ENCODE assay signal across 8 mouse cellular contexts in the genomic region with DNA sequence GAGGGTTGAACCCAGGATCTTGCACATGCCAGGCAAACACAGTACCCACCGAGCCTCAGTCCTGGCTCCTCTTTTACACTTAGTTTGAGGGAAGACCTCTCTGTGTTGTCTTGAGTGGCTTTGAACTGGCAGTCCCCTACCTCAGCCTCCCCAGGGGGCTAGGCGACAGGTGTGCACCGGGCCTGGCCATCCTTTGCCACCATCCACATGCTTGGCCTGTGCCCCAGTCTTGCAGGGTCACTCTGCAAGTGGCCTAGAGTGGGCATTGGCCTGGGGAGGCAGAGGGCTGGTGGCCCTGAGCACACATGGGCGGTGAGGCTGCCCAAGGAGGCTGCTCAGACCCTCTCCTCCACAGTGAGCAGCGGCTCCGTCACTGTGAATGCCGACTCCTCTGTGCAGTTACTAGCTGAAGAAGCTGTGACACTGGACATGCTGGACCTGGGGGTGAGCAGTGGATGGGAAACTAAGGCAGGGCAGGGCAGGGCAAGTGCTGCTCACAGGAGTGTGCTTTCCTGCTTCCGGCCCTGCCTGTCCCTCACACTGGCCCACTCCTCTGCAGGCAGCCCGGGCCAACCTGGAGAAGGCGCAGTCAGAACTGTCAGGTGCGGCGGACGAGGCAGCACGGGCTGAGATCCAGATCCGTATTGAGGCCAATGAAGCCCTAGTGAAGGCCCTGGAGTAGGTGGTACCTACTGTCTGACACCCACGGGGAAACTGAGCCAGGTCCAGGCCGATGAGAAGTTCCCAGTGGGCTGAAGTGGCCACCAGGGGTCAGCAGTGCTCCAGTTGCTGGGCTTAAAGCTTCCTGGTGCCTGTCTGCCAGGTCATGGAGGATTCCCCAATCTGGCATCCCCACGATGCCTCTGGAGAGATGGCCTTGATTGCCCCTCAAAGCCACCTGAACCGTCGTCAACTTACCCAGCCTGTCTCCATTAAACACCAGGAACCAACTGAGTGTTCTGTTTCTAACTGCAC. TPM values are rescaled to one million over a fixed set of nuclear protein-coding genes. Genes with fewer than 3 reads are reported as not detected.
DNase-seq lines count a peak whose midpoint lies in the region; ATAC-seq and TF ChIP-seq lines count a peak whose summit lies in the region.

No protein-coding gene starts in this region.

- H3K9ac ChIP-seq in embryonic facial prominence, embryonic 13.5 days, result peak overlapping the region; percentile 37
- H3K9ac ChIP-seq in lung, embryonic 15.5 days, result no peak overlapping the region

- intact Hi-C loops in heart, postnatal 10 days (cut with DNase I), result loop anchor here (1.0 to 5.0 kb wide), 3 partner anchors 20 to 288 kb away; a partner anchor contains a TSS

- H3K79me3 ChIP-seq in C2C12 (ENCODE audit: low read depth), result peaks cover 40% of the 10 kb centered on the region

- no peak overlapping the region for H3K4me2 ChIP-seq in embryonic facial prominence, embryonic 13.5 days
- H3K4me2 ChIP-seq in lung, embryonic 15.5 days, result no peak overlapping the region

- peak; percentile 85 for TF ChIP-seq CTCF in C2C12 (IDR thresholded peaks at IDR 0.05; ENCODE audit: control insufficient read depth, insufficient read depth, insufficient read length)
- TF ChIP-seq CTCF in small intestine, adult 2 months (IDR thresholded peaks at IDR 0.05; ENCODE audit: extremely low read depth, insufficient read length, insufficient replicate concordance, low read depth, low read length), result peak; percentile 90

- peak overlapping the region; percentile 28; the same call in 1 of the 2 replicates for H3K27ac ChIP-seq in embryonic facial prominence, embryonic 13.5 days
- peak overlapping the region; percentile 62 for H3K27ac ChIP-seq in lung, embryonic 15.5 days
- H3K27ac ChIP-seq in small intestine, adult 2 months (ENCODE audit: insufficient read depth, low read depth, low read length), result peak overlapping the region; percentile 80

- H3K36me3 ChIP-seq in C2C12 (ENCODE audit: control insufficient read depth, insufficient read depth), result peaks cover 40% of the 10 kb centered on the region
- peaks cover 42% of the 10 kb centered on the region for H3K36me3 ChIP-seq in embryonic facial prominence, embryonic 13.5 days
- H3K36me3 ChIP-seq in lung, embryonic 15.5 days, result peaks cover 27% of the 10 kb centered on the region
- H3K36me3 ChIP-seq in small intestine, adult 2 months (ENCODE audit: control insufficient read depth, insufficient read depth, low read length), result peaks cover 32% of the 10 kb centered on the region

- WGBS in embryonic facial prominence, embryonic 13.5 days, result 71% methylated on average over 20 of the region's 20 CpGs
- 72% methylated on average over 20 of the region's 20 CpGs for WGBS in lung, embryonic 15.5 days
- 61% methylated on average over 20 of the region's 20 CpGs for whole genome bisulfite sequencing in small intestine, adult 2 months

- peaks cover 66% of the 10 kb centered on the region for H3K79me2 ChIP-seq in C2C12 (ENCODE audit: control insufficient read depth, insufficient read depth)

- peak; percentile 74 for DNase-seq in ZHBTc4 (ENCODE audit: low read depth, low spot score)
- peak; percentile 79 to 88 for DNase-seq in heart, postnatal 10 days
- DNase-seq in kidney, postnatal 36 days, result peak; percentile 74 to 89

- no peaks in the 10 kb centered on the region for H3K9me3 ChIP-seq in embryonic facial prominence, embryonic 13.5 days
- H3K9me3 ChIP-seq in lung, embryonic 15.5 days, result no peaks in the 10 kb centered on the region

- peaks cover 51% of the 10 kb centered on the region for H3K4me1 ChIP-seq in embryonic facial prominence, embryonic 13.5 days
- H3K4me1 ChIP-seq in lung, embryonic 15.5 days, result peaks cover 57% of the 10 kb centered on the region
- H3K4me1 ChIP-seq in small intestine, adult 2 months (ENCODE audit: control insufficient read depth, insufficient read depth, insufficient read length, low read length), result peaks cover 33% of the 10 kb centered on the region

- peak overlapping the region; percentile 25 for H3ac ChIP-seq in C2C12 (ENCODE audit: control insufficient read depth, insufficient read length, low read depth)

- no peaks in the 10 kb centered on the region for H3K27me3 ChIP-seq in C2C12 (ENCODE audit: control insufficient read depth, insufficient read depth, insufficient read length)
- H3K27me3 ChIP-seq in embryonic facial prominence, embryonic 13.5 days, result no peaks in the 10 kb centered on the region
- H3K27me3 ChIP-seq in lung, embryonic 15.5 days, result peaks cover 3% of the 10 kb centered on the region; the same call in 1 of the 2 replicates
- no peaks in the 10 kb centered on the region for H3K27me3 ChIP-seq in small intestine, adult 2 months (ENCODE audit: control insufficient read depth, insufficient read depth, low read length)

- ATAC-seq in embryonic facial prominence, embryonic 13.5 days (ENCODE audit: insufficient number of reproducible peaks, insufficient read depth, low FRiP score, low TSS enrichment, low read depth), result no peak
- ATAC-seq in lung, embryonic 15.5 days (ENCODE audit: borderline replicate concordance, extremely low read depth, low FRiP score, low TSS enrichment), result no peak
- ATAC-seq in frontal cortex, adult (ENCODE audit: low TSS enrichment), result no peak

- H3K4me3 ChIP-seq in C2C12 (ENCODE audit: insufficient read depth, poor library complexity, severe bottlenecking), result no peak overlapping the region
- 0 out of 2 replicates have a peak overlapping the region, but pooled peaks have one; percentile 0 for H3K4me3 ChIP-seq in embryonic facial prominence, embryonic 13.5 days
- no peak overlapping the region for H3K4me3 ChIP-seq in lung, embryonic 15.5 days
- peak overlapping the region; percentile 27 for H3K4me3 ChIP-seq in small intestine, adult 2 months (ENCODE audit: low read depth, low read length)

- TF ChIP-seq POLR2A in small intestine, adult 2 months (IDR thresholded peaks at IDR 0.05; ENCODE audit: low read depth, low read length), result peak; percentile 7; the same call in 1 of the 2 replicates

TF ChIP-seq in C2C12, 6 proteins besides CTCF, POLR2A, EP300 and RAD21:
- TF ChIP-seq FOSL1 (IDR thresholded peaks at IDR 0.05; ENCODE audit: insufficient read depth, low read length, poor library complexity, severe bottlenecking) (no peak), MYOD1 (IDR thresholded peaks at IDR 0.05; ENCODE audit: control insufficient read depth, insufficient read length, low read depth) (no peak), CEBPB (IDR thresholded peaks at IDR 0.05; ENCODE audit: low read depth) (no peak), USF1 (IDR thresholded peaks at IDR 0.05; ENCODE audit: low read depth) (no peak), MAX (IDR thresholded peaks at IDR 0.05) (no peak), MYOG (IDR thresholded peaks at IDR 0.05; ENCODE audit: control insufficient read depth, extremely low read depth, insufficient read length) (no peak)

RNA-seq across cellular contexts. Expression of a gene that starts 2.9 kb away (rescaled TPM):
- polyA plus RNA-seq in C2C12 (2012; fragmentation: generic; extraction: Trizol), result 77.5 TPM
- 21.2 and 25.7 TPM in 2 replicates for polyA plus RNA-seq in embryonic facial prominence, embryonic 13.5 days (2015; fragmentation: Nextera tagmentation; extraction: Ambion mirVana)
- 100 to 1,000 TPM; 132 to 190 TPM for total RNA-seq in heart, postnatal 10 days (2021)
- polyA plus RNA-seq in lung, embryonic 15.5 days (2015; fragmentation: Nextera tagmentation; extraction: Ambion mirVana), result 17.5 and 18.6 TPM in 2 replicates
- polyA plus RNA-seq in small intestine, adult 2 months (2012; rRNA removed), result 151 and 372 TPM in 2 replicates

RNA-seq across cellular contexts. Expression of a gene that starts 4.5 kb away (rescaled TPM):
- 12.1 TPM for polyA plus RNA-seq in C2C12 (2012; fragmentation: generic; extraction: Trizol)
- polyA plus RNA-seq in embryonic facial prominence, embryonic 13.5 days (2015; fragmentation: Nextera tagmentation; extraction: Ambion mirVana), result 6.8 and 9.8 TPM in 2 replicates
- total RNA-seq in heart, postnatal 10 days (2021), result 1 to 10 TPM; 3.2 to 4.1 TPM
- 3.9 and 5.0 TPM in 2 replicates for polyA plus RNA-seq in lung, embryonic 15.5 days (2015; fragmentation: Nextera tagmentation; extraction: Ambion mirVana)
- 3.7 and 6.6 TPM in 2 replicates for polyA plus RNA-seq in small intestine, adult 2 months (2012; rRNA removed)

RNA-seq across cellular contexts. Expression of a gene that starts 6.7 kb away (rescaled TPM):
- polyA plus RNA-seq in C2C12 (2012; fragmentation: generic; extraction: Trizol), result 720 TPM
- 491 and 513 TPM in 2 replicates for polyA plus RNA-seq in embryonic facial prominence, embryonic 13.5 days (2015; fragmentation: Nextera tagmentation; extraction: Ambion mirVana)
- total RNA-seq in heart, postnatal 10 days (2021), result 1,000 to 10,000 TPM; 1,058 to 1,125 TPM
- 521 and 541 TPM in 2 replicates for polyA plus RNA-seq in lung, embryonic 15.5 days (2015; fragmentation: Nextera tagmentation; extraction: Ambion mirVana)
- polyA plus RNA-seq in small intestine, adult 2 months (2012; rRNA removed), result 2,309 and 4,813 TPM in 2 replicates

RNA-seq across cellular contexts. Expression of a gene that starts 20.6 kb away (rescaled TPM):
- polyA plus RNA-seq in C2C12 (2012; fragmentation: generic; extraction: Trizol), result 30.9 TPM
- 142 and 162 TPM in 2 replicates for polyA plus RNA-seq in embryonic facial prominence, embryonic 13.5 days (2015; fragmentation: Nextera tagmentation; extraction: Ambion mirVana)
- total RNA-seq in heart, postnatal 10 days (2021), result 100 to 1,000 TPM; 113 to 134 TPM
- 94.6 and 95.1 TPM in 2 replicates for polyA plus RNA-seq in lung, embryonic 15.5 days (2015; fragmentation: Nextera tagmentation; extraction: Ambion mirVana)
- polyA plus RNA-seq in small intestine, adult 2 months (2012; rRNA removed), result 18.5 and 48.0 TPM in 2 replicates

RNA-seq across cellular contexts. Expression of a gene that starts 27.6 kb away (rescaled TPM):
- polyA plus RNA-seq in C2C12 (2012; fragmentation: generic; extraction: Trizol), result 33.4 TPM
- 11.0 and 11.6 TPM in 2 replicates for polyA plus RNA-seq in embryonic facial prominence, embryonic 13.5 days (2015; fragmentation: Nextera tagmentation; extraction: Ambion mirVana)
- 1 to 10 TPM; 3.1 to 3.4 TPM for total RNA-seq in heart, postnatal 10 days (2021)
- 11.6 and 14.7 TPM in 2 replicates for polyA plus RNA-seq in lung, embryonic 15.5 days (2015; fragmentation: Nextera tagmentation; extraction: Ambion mirVana)
- 6.8 and 9.0 TPM in 2 replicates for polyA plus RNA-seq in small intestine, adult 2 months (2012; rRNA removed)

Comparison
In these comparisons a context has a peak if more than half of its experiments do, and no peak if none do; other contexts are left out.
1. H3K4me3 ChIP-seq: peak in embryonic facial prominence, embryonic 13.5 days (single experiment) and small intestine, adult 2 months (single experiment); none in C2C12 (single experiment) and lung, embryonic 15.5 days (single experiment).
2. H3K27ac ChIP-seq: peak in every context shown above with its lines; median percentile 80 in small intestine, adult 2 months; 62 in lung, embryonic 15.5 days; 28 in embryonic facial prominence, embryonic 13.5 days.
3. Peak in every context shown above with its lines, with median percentiles within 50 percentile points of each other: DNase-seq.